Mouse (Mus musculus) hindbrain, embryonic 12.5 days (tissue): Measurements from ENCODE around the gene Cd5. TPM values are rescaled to one million over a fixed set of nuclear protein-coding genes. Genes with fewer than 3 reads are reported as not detected.

Source experiments
- ATAC-seq: fragments of 200-750 bp; cut with Nextera tagmentation; 2 replicates; pipeline ENCODE4 v1.8.0; 2017; ENCODE audit warnings: moderate TSS enrichment; ENCODE audit not compliant: low FRiP score
- H3K27ac ChIP-seq: fragments of 300-500 bp; sonication (generic); 2 replicates; pipeline ENCODE4 v1.5.1; 2016; ENCODE audit warnings: mild to moderate bottlenecking
- H3K27me3 ChIP-seq: fragments of 300-500 bp; sonication (generic); 2 replicates; pipeline ENCODE4 v1.6.1; 2016; ENCODE audit warnings: mild to moderate bottlenecking
- H3K36me3 ChIP-seq: fragments of 300-500 bp; sonication (generic); 2 replicates; pipeline ENCODE4 v1.6.1; 2016; ENCODE audit warnings: mild to moderate bottlenecking
- H3K4me1 ChIP-seq: fragments of 300-500 bp; sonication (generic); 2 replicates; pipeline ENCODE4 v1.6.1; 2016
- H3K4me2 ChIP-seq: fragments of 300-500 bp; sonication (generic); replicated peaks from 2 replicates; pipeline ENCODE4 v1.6.1; 2016; ENCODE audit warnings: mild to moderate bottlenecking
- H3K4me3 ChIP-seq: fragments of 300-500 bp; sonication (generic); 2 replicates; pipeline ENCODE4 v1.5.1; 2016; ENCODE audit warnings: mild to moderate bottlenecking
- H3K9ac ChIP-seq: fragments of 300-500 bp; sonication (generic); 2 replicates; pipeline ENCODE4 v1.6.1; 2016; ENCODE audit warnings: mild to moderate bottlenecking, moderate library complexity
- H3K9me3 ChIP-seq: fragments of 300-500 bp; sonication (generic); replicated peaks from 2 replicates; pipeline ENCODE4 v1.6.1; 2016; ENCODE audit warnings: mild to moderate bottlenecking
- WGBS: fragments of 180-500 bp; shearing (Covaris S2); methylation state at CpG from one replicate; pipeline ENCODE4 v1.1.7; 2016; 5-methylcytosine and 5-hydroxymethylcytosine counted together
- polyA plus RNA-seq: library from polyadenylated mRNA; unstranded; fragments of >200 nt; fragmentation: Nextera tagmentation; extraction: Ambion mirVana; gene quantifications from 2 replicates; pipeline ENCODE4 v1.2.1, GENCODE M21; 2016

Cd5 gene
- polyA plus RNA-seq, 1 experiment from 2014 or later: 0.17 TPM

DNA sequence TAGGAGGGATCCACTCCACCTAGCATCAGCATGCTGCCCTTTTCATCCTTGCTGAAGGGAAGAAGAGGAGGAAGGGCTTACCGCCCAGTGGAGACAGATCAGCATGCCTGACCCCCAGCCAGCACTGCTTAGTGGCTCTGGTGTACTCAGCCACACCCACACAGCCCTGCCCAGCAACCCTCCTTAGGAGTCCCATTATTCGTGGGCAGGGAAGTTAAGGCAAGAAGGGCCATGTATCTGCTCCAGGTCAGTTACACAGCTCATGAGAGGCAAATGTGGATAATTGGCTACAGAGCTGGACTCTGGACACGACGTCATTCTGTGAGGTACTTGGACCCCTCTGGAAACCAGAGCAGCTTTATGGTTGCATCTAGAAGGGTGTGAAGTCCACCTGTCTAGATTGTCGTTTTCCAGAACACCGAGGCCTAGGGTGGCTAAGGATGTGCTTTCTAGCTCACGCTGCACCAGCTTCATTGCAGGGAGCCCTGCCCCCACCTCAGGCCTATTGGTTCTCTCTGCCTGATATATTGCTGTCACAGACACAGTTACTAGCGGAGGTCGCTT, 66.9 kb downstream of the Cd5 start:
- Histone ChIP-seq H3K9me3 (no peaks in the 10 kb centered on the region), H3K4me1 (no peaks in the 10 kb centered on the region), H3K27me3 (no peaks in the 10 kb centered on the region), H3K36me3 (no peaks in the 10 kb centered on the region), H3K27ac (no peak overlapping the region), H3K9ac (no peak overlapping the region), H3K4me2 (no peak overlapping the region), H3K4me3 (no peak overlapping the region)
- WGBS: 72% methylated on average over 9 of the region's 9 CpGs
- no peak for ATAC-seq

DNA sequence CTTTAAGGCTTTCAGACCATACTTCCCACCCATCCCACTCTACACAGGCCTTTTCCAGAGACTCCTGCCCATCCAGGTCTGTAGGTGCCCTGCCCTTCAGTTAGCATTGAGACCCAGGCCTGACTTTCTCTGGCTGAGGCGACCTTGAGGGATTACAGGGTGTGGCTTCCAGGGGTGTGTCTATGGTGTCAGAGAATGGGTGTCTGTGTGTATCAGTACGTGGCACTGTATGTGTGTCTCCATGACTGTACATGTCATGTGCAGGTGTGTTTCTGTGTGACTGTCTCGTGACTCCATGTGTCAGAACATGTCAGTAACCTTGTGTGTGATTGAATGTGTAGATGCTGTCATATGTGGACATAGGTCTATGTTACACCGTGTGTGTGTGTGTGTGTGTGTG, 67.5 kb downstream of the Cd5 start:
- Histone ChIP-seq H3K9ac (no peak overlapping the region), H3K27ac (no peak overlapping the region), H3K4me2 (no peak overlapping the region), H3K27me3 (no peaks in the 10 kb centered on the region), H3K4me1 (no peaks in the 10 kb centered on the region), H3K4me3 (no peak overlapping the region), H3K36me3 (no peaks in the 10 kb centered on the region), H3K9me3 (no peaks in the 10 kb centered on the region)
- WGBS: 83% methylated on average over 4 of the region's 4 CpGs
- no peak for ATAC-seq

Other genes starting within 250 kb of the Cd5 start
- gene Cpsf7, start 213.7 kb downstream of the Cd5 start, polyA plus RNA-seq: 57.1 and 61.4 TPM in 2 replicates
- 54.9 and 64.1 TPM in 2 replicates for gene Sdhaf2, start 212.9 kb downstream of the Cd5 start, polyA plus RNA-seq
- gene Tmem216, start 182.8 kb downstream of the Cd5 start, polyA plus RNA-seq: 49.1 and 56.6 TPM in 2 replicates
- 15.8 and 16.3 TPM in 2 replicates for gene Cyb561a3, start 161.8 kb downstream of the Cd5 start, polyA plus RNA-seq
- 43.8 and 52.4 TPM in 2 replicates for gene Tmem138, start 161.6 kb downstream of the Cd5 start, polyA plus RNA-seq
- 395 and 396 TPM in 2 replicates for gene Ddb1, start 133.7 kb downstream of the Cd5 start, polyA plus RNA-seq
- gene Tkfc, start 133.3 kb downstream of the Cd5 start, polyA plus RNA-seq: 21.3 and 23.9 TPM in 2 replicates
- gene Vwce, start 104.8 kb downstream of the Cd5 start, polyA plus RNA-seq: 0.48 and 0.74 TPM in 2 replicates
- gene Pga5, start 60.9 kb downstream of the Cd5 start, polyA plus RNA-seq: not detected in 2 replicates
- gene Vps37c, start 50.3 kb downstream of the Cd5 start, polyA plus RNA-seq: 36.6 and 37.5 TPM in 2 replicates
- not detected in 2 replicates for gene Cd6, start 91.1 kb upstream of the Cd5 start, polyA plus RNA-seq
- 0.26 and 0.51 TPM in 2 replicates for gene Slc15a3, start 100.7 kb upstream of the Cd5 start, polyA plus RNA-seq
- 147 and 151 TPM in 2 replicates for gene Tmem132a, start 130.9 kb upstream of the Cd5 start, polyA plus RNA-seq
- gene Tmem109, start 143.0 kb upstream of the Cd5 start, polyA plus RNA-seq: 46.0 and 46.2 TPM in 2 replicates
- 37.3 and 37.7 TPM in 2 replicates for gene Prpf19, start 156.2 kb upstream of the Cd5 start, polyA plus RNA-seq
- not detected in 2 replicates for gene Zp1, start 181.6 kb upstream of the Cd5 start, polyA plus RNA-seq
- gene Ptgdr2, start 198.2 kb upstream of the Cd5 start, polyA plus RNA-seq: 0.09 and 0.10 TPM in 2 replicates
- gene Ccdc86, start 210.3 kb upstream of the Cd5 start, polyA plus RNA-seq: 21.5 and 21.7 TPM in 2 replicates
- not detected in 2 replicates for gene Ms4a10, start 235.7 kb upstream of the Cd5 start, polyA plus RNA-seq